Mouse (Mus musculus) liver, embryonic 14.5 days (tissue): ENCODE data around the gene Iars.

Source experiments
- CTCF ChIP-seq: IDR thresholded peaks from 2 replicates; pipeline ENCODE4 v1.5.1; 2016; ENCODE audit warnings: antibody characterized with exemption, low read depth, control low read depth
- EP300 ChIP-seq: IDR thresholded peaks from 2 replicates; pipeline ENCODE4 v1.6.1; 2016; ENCODE audit warnings: antibody characterized with exemption, low read depth

- TF ChIP-seq CTCF (no peak), EP300 (no peak)
Measured at GRCm38 (mm10) chr13:49677793-49678192, 4.1 kb upstream of the Iars start.
